Mouse (Mus musculus) lung, postnatal 36 days (tissue): ENCODE data around the gene Fto.
A peak's percentile ranks its signal among the peaks of the same experiment; 100 is the strongest.

Experiments used
- DNase-seq: peaks from one replicate; pipeline ENCODE4 v3.0.0; 2022; ENCODE audit warnings: mixed read lengths

Gene Fto

DNA sequence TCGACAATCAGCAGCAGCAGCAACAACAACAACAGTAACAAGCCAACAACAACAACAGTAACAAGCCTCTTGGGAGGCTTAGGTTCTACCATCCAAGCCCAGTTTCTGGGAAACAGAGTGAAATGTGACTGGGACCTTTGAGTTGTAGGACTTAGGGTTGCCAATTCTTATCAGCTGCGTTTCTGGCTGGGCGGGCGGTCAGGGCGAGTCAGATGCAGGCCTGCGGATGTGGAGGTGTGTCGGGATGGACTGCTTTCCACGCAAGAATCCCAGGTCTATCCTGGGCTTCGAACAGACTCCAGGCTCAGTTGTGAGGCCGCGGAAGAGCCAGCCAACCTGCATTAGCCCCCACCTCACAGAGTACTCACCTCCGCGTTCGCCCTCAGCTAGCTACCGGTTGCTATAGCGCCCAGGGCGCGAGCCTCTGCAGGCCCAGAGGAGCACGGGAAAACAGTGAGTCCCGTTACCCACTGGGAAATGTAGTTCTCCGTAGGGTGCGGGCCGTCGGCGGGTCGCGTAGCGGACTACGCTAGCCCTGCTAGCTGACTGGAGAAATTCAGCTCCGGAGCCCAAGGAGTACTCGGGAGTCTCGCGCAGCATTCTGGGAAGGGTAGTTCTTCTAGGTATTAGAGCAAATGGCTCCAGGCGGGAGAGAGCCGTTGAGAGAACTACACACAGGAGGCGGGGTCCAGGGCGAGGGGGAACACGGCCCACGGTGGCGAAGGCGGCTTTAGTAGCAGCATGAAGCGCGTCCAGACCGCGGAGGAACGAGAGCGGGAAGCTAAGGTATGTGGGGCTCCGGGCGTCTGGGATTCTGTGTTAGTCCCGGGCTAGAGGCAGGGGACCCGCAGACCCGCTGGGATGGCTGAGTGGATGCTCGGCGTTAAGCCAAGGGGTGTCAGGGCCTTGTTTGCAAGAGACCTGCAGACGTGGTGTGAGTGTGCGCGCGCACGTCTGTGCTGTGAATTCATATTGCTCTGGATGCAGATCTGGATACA lies at the start of gene Fto, which contains the start of gene Rpgrip1l:
Fto (plus strand) TSS at position 691 of the 998 bp plus-strand sequence.
Rpgrip1l (minus strand) TSS at position 428 of the 998 bp plus-strand sequence.
- peak; percentile 100 for DNase-seq

- no peak for DNase-seq
Observed at GRCm38 (mm10) chr8:91263939-91264338, 49.4 kb upstream of the Fto start.

DNA sequence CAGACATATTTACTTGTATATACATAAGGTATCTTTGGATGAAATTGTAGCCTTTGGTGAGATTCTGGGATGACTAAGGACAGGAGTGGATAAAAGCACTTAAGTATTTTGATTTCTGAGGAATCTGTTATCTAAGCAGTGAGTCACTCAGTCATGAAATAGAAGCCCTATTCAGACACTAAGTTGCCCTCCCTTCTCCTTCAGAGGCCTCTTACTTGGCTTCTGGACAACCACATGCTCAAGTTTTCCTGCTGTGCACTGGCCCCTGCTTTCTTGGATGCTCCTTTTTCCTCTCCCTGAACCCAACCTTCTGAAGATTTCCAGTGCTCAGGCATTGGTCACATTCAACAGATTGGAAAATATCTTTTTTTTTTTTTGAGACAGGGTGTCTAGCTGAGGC lies 48.8 kb upstream of the Fto start:
- no peak for DNase-seq

GRCm38 (mm10) chr8:91269374-91269958 lies 43.9 kb upstream of the Fto start:
- DNase-seq = no peak

DNA sequence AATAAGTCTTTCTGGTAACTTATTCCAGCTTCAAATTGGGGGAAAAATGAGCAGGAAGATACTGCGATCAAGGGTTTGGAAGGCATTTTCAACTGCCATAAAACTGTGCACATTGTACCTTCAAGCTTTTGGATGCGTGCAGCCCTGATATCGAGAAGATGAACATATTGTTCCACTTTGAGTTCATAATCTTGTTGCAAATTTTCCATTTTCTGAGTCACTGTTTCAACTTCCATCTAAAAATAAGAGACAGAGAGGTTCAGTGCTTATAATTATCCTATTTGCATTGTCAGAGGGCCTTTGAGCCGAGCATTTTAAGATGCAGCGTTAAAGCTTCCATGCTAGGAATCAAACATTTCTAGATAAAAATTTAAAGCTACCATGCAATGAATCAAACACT lies 39.8 kb upstream of the Fto start:
- DNase-seq = no peak

DNA sequence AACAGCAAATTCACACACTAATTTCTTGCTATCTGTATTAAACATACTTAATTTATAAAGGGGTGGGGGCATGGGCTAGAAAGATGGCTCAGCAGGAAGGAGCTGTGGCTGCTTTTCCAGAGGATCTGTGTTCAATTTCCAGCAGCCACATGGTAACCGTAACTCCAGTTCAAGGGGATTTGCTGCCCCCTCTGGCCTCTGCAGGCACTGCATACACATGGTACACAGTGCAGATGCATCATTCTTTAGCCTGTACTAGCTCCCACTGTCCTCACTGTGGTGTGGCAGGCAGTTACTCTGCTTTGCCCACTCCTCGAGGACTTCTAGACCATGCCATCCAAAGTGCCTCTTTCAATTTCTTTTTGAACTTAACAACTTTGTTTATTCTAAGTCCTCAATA lies 37.0 kb upstream of the Fto start:
- DNase-seq = no peak

- DNase-seq = no peak
Observed at GRCm38 (mm10) chr8:91278060-91278459, 35.3 kb upstream of the Fto start.

DNA sequence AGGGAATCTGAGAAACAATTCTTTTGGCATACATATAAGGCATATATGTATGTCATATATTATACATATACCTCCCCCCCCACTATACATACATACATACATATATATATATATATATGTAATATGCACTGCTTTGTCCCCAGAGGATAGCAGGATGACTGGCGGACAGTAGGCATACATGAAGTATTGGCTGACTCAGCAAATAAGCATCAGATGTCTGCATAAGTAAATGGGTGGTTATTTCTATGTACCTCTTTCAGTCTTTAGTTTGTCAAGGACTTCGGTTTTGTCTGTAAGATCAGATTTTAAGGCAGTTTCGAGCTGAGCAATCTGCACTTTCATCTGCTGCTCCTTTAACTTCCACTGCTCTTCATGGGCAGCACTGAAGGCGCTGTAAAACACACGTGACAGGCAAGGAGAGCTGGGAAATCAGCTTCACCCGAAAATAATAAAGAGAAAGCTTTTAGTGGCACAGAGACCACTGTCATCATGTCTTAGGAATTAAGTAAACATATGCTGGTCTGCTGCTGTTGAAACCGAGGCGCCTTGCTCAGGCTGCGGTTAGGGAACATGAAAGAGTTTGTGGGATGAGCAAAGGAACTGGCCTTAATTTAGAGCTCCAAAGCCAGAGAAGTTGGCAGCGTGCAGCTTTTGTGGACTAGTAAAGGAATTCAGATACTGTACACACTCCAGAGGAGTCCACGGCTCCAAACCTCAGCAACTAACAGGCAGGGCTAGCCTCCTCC lies 32.7 kb upstream of the Fto start:
- peak; percentile 43 for DNase-seq

- DNase-seq = no peak
Observed at GRCm38 (mm10) chr8:91281545-91281944, 31.8 kb upstream of the Fto start.

GRCm38 (mm10) chr8:91282655-91283054 lies 30.7 kb upstream of the Fto start:
- no peak for DNase-seq

GRCm38 (mm10) chr8:91283815-91284214 lies 29.5 kb upstream of the Fto start:
- DNase-seq = no peak

- DNase-seq = no peak
Observed at GRCm38 (mm10) chr8:91286237-91286636, 27.1 kb upstream of the Fto start.

DNA sequence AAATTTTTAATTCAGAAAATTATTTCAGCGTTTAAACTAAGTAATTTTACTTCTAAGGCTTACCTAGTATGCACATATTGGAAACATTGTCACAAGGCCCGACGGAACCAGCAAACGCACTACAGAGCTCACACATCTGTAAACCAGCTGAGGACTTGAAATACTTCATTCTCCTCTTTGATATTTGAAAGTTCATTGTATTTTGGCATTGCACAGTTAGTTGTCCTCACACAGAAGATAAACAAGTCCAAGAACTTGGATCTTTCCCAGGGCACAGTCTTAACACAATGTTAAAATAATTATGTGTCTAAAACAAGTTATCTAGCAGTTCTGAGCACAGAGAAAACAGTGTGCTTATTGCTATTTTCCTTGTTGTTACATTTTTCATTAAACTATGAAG lies 22.7 kb upstream of the Fto start:
- peak; percentile 62 for DNase-seq

- DNase-seq = no peak
Observed at GRCm38 (mm10) chr8:91295786-91296185, 17.5 kb upstream of the Fto start.

DNA sequence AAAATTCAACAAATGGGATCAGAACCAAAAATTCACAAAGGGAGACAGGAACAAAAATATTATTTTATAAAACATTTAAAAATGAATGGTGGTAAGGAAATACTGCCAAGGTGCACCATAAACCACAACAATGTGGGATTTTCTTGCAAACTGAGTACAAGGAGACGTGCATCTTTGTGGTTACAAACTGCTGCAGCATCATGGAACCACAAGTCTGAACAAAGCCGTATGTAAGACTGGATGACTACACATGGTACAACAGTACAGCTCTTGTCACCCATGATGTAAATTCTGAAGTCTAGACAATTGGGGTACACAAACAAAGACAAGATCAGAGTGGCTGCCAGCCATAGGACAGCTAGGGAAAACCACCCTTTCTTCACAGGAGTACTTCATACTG lies 14.7 kb upstream of the Fto start:
- no peak for DNase-seq

DNA sequence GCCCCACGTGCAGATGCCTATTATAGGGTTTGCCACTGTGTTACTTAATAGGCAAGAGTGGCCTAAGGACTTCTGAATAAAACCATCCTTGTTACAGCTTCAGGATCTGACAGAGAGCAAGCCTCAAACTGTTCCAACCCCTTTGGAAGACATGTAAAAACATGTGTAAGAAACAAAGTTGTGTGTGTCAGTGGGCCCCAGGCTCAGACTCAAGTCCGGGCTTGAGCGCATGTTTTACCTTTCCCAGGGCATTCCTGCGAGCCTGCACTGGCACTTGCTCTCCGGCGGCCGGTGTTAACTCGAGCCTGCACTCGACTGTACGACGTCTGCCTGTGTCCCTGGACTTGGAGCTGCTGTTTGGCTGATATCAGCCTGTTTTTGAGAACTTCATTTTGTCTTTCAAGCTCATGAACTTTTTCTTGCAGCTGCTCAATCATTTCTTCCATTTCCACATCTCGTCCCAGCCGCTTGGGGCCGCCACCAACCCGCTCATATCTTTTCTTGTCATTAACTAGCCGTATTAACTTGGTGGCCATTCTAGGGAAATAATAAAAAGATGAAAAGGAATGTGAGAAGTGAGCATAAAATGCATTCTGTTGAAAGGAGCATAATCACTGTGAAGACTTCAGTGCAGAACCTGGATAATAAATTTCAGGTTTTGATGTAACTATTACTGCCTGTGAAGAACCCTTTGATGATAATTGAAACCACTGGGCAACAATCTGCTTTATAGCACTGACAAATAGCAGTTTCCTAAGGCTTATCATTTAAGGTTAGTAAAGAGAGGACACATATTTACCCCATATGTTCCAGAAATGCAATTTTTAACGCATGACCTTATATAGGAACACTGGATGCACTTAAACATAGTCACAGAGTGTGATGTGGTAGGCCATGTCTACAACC lies 8.6 kb upstream of the Fto start:
- no peak for DNase-seq

GRCm38 (mm10) chr8:91312342-91312741 lies 983 bp upstream of the Fto start:
- DNase-seq = no peak

- DNase-seq = no peak
Observed at GRCm38 (mm10) chr8:91317567-91318227, 4.4 kb downstream of the Fto start.

DNA sequence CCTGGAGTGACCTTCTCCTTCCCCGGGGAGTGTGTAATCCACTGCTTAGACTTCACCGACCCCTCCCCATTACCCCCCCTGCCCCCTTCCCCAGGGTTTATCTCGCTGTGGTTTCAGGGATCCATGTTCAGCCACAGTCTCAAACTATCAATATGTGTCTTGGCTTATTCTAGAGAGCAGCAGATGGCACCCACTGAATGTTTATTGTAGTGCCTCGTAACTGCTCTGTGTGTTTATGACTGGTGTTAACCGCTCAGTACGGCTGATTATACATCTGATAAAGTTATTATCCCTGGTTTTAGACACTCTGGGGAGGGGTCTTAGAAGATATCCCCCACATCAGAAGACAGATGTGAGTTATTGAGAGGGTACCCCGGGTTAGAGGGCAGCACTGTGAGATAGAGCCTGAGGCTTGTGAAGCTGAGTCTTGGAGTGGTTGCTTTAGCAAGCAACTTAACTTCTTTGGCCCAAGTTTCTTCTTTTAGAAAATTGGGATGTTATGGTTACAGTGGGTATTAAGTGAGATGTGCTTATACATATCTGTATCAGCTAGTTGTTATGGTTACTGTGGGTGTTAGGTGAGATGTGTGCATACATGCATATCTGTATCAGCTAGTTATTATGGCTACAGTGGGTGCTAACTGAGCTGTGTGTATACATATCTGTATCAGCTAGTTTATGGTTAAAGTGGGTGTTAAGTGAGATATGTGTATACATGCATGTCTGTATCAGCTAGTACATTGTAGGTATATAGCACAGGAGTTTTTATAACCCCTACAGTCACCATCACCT lies 5.8 kb downstream of the Fto start:
- no peak for DNase-seq

DNA sequence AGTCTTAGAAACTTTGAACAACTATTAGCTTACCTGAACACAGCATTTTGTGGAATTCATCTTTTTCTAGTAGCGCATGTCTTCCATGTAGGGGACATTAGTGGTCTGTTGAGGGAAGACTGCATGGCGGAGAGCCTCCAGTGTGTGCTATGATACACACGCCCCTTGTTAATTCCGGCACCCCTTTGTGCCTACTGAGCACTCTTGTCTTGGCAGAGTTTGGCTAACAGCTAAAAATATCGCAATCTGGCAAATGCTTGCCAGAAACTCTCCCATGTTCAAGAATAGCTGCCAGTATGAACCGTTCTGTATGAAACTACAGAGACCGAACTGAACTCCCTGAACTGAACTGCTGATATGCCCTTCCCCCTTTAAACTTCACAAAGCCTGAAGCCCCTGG lies 10.2 kb downstream of the Fto start:
- DNase-seq = no peak

- DNase-seq = no peak
Observed at GRCm38 (mm10) chr8:91324271-91324670, 10.9 kb downstream of the Fto start.
